Mouse (Mus musculus) liver, embryonic 12.5 days (tissue): ENCODE data around the gene Myl9. TPM values are rescaled to one million over a fixed set of nuclear protein-coding genes. Genes with fewer than 3 reads are reported as not detected.
A peak's percentile ranks its signal among the peaks of the same experiment; 100 is the strongest.
"Not testable (repeated sequence)": the region's sequence is repeated elsewhere in the genome, so short reads cannot be mapped to it uniquely, and the experiment has no call there.

Source experiments
- ATAC-seq: fragments of 200-750 bp; cut with Nextera tagmentation; 2 replicates; pipeline ENCODE4 v1.8.0; 2017; ENCODE audit warnings: moderate number of reproducible peaks, mild to moderate bottlenecking, moderate library complexity
- H3K27ac ChIP-seq: fragments of 300-500 bp; sonication (generic); 2 replicates; pipeline ENCODE4 v1.5.1; 2016; ENCODE audit warnings: mild to moderate bottlenecking
- H3K27me3 ChIP-seq: fragments of 300-500 bp; sonication (generic); replicated peaks from 2 replicates; pipeline ENCODE4 v1.6.1; 2016; ENCODE audit warnings: mild to moderate bottlenecking, moderate library complexity
- H3K36me3 ChIP-seq: fragments of 300-500 bp; sonication (generic); 2 replicates; pipeline ENCODE4 v1.6.1; 2016; ENCODE audit warnings: mild to moderate bottlenecking, moderate library complexity
- H3K4me1 ChIP-seq: fragments of 300-500 bp; sonication (generic); 2 replicates; pipeline ENCODE4 v1.6.1; 2016
- H3K4me2 ChIP-seq: fragments of 300-500 bp; sonication (generic); 2 replicates; pipeline ENCODE4 v1.6.1; 2016; ENCODE audit warnings: mild to moderate bottlenecking, moderate library complexity
- H3K4me3 ChIP-seq: fragments of 300-500 bp; sonication (generic); 2 replicates; pipeline ENCODE4 v1.5.1; 2016; ENCODE audit warnings: mild to moderate bottlenecking, moderate library complexity
- H3K9ac ChIP-seq: fragments of 300-500 bp; sonication (generic); 2 replicates; pipeline ENCODE4 v1.6.1; 2016; ENCODE audit warnings: mild to moderate bottlenecking, moderate library complexity
- H3K9me3 ChIP-seq: fragments of 300-500 bp; sonication (generic); replicated peaks from 2 replicates; pipeline ENCODE4 v1.6.1; 2016; ENCODE audit warnings: mild to moderate bottlenecking, moderate library complexity
- WGBS: fragments of 180-500 bp; shearing (Covaris S2); methylation state at CpG from one replicate; pipeline ENCODE4 v1.1.7; 2016; ENCODE audit not compliant: insufficient replicate concordance; 5-methylcytosine and 5-hydroxymethylcytosine counted together
- polyA plus RNA-seq: library from polyadenylated mRNA; unstranded; fragments of >200 nt; fragmentation: Nextera tagmentation; extraction: Ambion mirVana; gene quantifications from 2 replicates; pipeline ENCODE4 v1.2.1, GENCODE M21; 2016

Gene Myl9
- polyA plus RNA-seq, 1 experiment from 2014 or later = 76.1 TPM

DNA sequence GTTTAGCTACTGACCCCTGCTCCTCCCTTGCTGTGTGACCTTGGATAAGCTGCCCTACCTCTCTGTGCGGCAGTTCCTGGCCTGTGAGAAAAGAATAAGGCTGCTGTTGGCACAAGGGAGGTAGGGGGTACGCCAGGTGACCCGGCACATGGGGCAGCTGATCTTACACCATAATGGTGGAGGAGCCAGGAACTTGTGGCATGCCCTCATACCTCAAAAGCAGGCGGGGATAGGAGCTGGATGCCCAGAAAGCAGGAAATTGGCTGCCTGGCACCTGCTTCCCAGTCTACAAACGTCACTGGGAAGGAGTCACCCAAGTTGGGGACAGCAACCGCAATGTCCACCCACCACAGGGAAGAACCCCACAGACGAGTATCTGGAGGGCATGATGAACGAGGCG is 4.9 kb downstream of the Myl9 start:
- 64% methylated on average over 9 of the region's 9 CpGs for WGBS
- H3K27ac ChIP-seq = no peak overlapping the region

DNA sequence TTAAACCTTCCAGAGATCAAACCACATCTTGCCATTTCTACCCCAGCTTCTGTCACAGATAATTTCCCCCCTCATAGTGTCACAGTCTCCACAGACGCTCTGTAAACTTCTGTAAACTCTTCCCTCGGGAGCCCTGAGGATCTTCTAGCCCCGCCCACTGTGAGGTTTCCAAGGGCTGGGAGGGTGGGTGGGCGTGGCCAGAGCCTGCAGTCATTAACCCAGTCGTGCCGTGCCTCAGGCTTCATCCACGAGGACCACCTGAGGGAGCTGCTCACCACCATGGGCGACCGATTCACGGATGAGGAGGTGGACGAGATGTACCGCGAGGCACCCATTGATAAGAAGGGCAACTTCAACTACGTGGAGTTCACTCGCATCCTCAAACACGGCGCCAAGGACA is 5.5 kb downstream of the Myl9 start:
- peak overlapping the region; percentile 40 for H3K9ac ChIP-seq
- no peaks in the 10 kb centered on the region for H3K9me3 ChIP-seq
- H3K27ac ChIP-seq = peak overlapping the region; percentile 90
- H3K36me3 ChIP-seq = no peaks in the 10 kb centered on the region
- H3K27me3 ChIP-seq = peaks cover 22% of the 10 kb centered on the region
- peak overlapping the region; percentile 63 for H3K4me2 ChIP-seq
- peak overlapping the region; percentile 25 for H3K4me3 ChIP-seq
- 14% methylated on average over 17 of the region's 17 CpGs for WGBS
- peaks cover 87% of the 10 kb centered on the region for H3K4me1 ChIP-seq
- ATAC-seq = peak; percentile 28

More for the DNA sequence above, 4.9 kb downstream of the Myl9 start:
- Histone ChIP-seq H3K4me1 (peaks cover 93% of the 10 kb centered on the region), H3K4me2 (peak overlapping the region; percentile 63), H3K27me3 (peaks cover 28% of the 10 kb centered on the region), H3K36me3 (no peaks in the 10 kb centered on the region), H3K9me3 (no peaks in the 10 kb centered on the region), H3K4me3 (no peak overlapping the region), H3K9ac (no peak overlapping the region)
- ATAC-seq = no peak

DNA sequence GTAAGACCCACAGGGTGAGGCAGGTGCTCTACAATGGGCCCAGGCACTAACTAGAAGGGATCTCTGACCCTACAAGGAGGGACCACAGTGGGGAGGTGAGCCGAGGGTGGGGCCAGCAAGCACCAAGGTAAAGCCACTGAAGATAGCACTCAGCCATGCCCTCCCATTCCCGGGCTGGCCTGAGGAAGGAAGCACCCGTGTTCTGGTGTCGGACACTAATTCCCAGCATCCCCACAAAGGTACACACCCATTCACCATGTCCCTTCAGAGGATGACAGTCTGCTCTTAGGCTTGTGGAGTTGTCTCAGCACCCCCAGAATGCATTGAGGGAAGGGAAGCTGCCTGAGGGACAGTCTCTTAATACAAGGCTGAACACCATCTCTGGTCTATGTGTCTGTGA is 6.1 kb downstream of the Myl9 start:
- Histone ChIP-seq H3K4me1 (peaks cover 83% of the 10 kb centered on the region), H3K4me3 (peak overlapping the region; percentile 25; the same call in 1 of the 2 replicates), H3K4me2 (peak overlapping the region; percentile 63), H3K9ac (peak overlapping the region; percentile 40), H3K27me3 (peaks cover 17% of the 10 kb centered on the region; the same call in 1 of the 2 replicates), H3K9me3 (peaks cover 4% of the 10 kb centered on the region; the same call in 1 of the 2 replicates), H3K27ac (peak overlapping the region; percentile 90), H3K36me3 (no peaks in the 10 kb centered on the region)
- 43% methylated on average over 4 of the region's 4 CpGs for WGBS
- ATAC-seq = peak; percentile 21; the same call in 1 of the 2 replicates

DNA sequence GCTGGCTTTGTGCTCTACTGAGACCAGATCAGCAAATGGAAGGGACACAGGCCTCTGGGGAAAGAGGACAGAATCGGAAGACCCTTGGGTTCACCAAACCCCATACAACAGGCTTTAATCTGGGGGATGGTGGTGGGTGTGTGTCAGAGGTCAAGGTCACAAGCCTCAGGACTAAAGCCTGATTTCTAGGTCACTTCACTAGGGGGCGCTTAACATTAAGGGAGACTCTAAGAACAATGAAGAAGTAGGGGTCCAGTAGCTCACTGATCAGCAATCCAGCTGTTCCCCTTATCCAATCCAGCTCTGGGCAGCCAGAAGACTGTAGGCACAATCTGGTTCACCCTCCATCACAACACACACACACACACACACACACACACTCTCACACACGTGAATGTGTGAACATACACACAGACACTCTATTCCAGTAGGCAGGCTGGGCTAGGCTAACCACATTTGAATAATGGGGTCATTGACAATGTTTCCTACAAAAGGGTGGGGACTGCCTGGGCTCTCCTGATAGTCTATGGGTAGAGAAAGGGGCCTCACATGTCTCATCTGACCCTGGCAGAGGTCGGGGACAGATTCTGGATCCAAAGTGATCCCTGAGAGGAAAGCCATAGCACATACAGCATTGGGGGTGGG is 6.7 kb downstream of the Myl9 start:
- peak overlapping the region; percentile 63 for H3K4me2 ChIP-seq
- peak overlapping the region; percentile 90 for H3K27ac ChIP-seq
- 33% methylated on average over 4 of the region's 4 CpGs for WGBS
- peak overlapping the region; percentile 40 for H3K9ac ChIP-seq
- H3K4me3 ChIP-seq = no peak overlapping the region
- peaks cover 13% of the 10 kb centered on the region; the same call in 1 of the 2 replicates for H3K27me3 ChIP-seq
- peaks cover 8% of the 10 kb centered on the region; the same call in 1 of the 2 replicates for H3K9me3 ChIP-seq
- H3K36me3 ChIP-seq = no peaks in the 10 kb centered on the region
- H3K4me1 ChIP-seq = peaks cover 81% of the 10 kb centered on the region
- peak; percentile 75 for ATAC-seq

DNA sequence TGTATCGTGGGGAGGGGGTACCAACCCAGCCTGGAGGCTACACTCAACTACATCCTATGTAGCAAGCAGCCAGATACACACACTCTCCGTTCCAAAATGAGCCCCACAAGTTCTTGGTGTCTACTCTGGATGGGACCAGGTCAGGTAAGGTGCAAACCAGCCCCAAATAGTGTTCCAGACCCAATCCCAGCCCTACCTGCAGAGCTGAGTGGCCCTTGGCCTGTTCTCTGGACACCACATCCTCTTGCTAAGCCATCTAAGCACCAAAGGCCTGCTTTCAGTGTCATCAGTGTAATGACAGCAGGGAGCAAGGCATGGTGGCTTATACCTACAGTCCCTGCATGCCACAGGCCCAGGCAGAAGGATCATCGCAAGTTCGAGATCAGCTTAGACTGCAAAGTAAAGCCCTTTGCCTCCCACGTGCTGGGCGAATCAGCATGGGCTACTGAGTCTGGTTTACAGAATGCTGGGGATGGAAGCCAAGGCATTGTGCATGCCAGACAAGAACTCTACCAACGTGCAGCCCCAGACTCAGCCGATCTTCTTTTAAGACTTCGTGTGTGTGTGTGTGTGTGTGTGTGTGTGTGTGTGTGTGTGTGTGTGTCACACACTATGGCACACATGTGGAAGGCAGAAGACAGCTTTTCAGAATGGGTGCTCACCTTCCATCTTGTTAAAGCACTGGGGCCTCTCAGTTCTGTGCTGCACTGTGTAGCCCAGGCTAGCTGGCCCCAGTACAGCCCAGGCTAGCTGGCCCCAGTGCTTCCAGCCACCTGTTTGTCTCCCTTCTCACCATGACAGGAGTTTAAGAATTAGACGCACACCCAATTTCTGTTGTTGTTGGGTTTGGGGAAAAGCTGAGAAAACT is 7.5 kb downstream of the Myl9 start:
- Histone ChIP-seq H3K27ac (peak overlapping the region; percentile 90), H3K9me3 (peaks cover 8% of the 10 kb centered on the region; the same call in 1 of the 2 replicates), H3K27me3 (0 out of 2 replicates have a peak, but pooled peaks cover 9% of the 10 kb centered on the region), H3K4me1 (peaks cover 73% of the 10 kb centered on the region), H3K4me2 (peak overlapping the region; percentile 63), H3K9ac (peak overlapping the region; percentile 40), H3K36me3 (no peaks in the 10 kb centered on the region), H3K4me3 (no peak overlapping the region)
- ATAC-seq = peak; percentile 31
- 52% methylated on average over 10 of the region's 10 CpGs for WGBS

DNA sequence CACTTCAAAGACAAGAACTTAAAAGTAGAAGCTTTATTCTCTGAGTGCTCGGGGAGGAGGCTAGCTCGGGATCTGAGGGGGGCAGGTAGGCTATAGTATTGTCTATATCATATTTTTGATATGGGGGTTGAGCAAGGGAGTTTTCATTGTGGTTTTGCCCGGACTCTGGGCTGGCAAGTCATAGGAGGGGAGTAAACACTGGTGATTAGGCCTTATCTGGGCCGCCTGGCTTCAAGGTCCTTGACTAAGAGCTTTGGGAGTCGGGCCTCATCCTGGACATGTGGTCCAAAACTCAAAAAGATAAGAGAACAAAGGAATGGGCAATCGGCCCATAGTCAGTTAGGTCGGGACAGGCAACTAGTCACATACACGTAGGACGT is 8.1 kb downstream of the Myl9 start:
- peaks cover 8% of the 10 kb centered on the region; the same call in 1 of the 2 replicates for H3K9me3 ChIP-seq
- peaks cover 67% of the 10 kb centered on the region for H3K4me1 ChIP-seq
- H3K27me3 ChIP-seq = 0 out of 2 replicates have a peak, but pooled peaks cover 8% of the 10 kb centered on the region
- ATAC-seq = peak; percentile 86
- no peak overlapping the region for H3K4me3 ChIP-seq
- 7% methylated on average over 9 of the region's 9 CpGs for WGBS
- H3K36me3 ChIP-seq = no peaks in the 10 kb centered on the region
- H3K27ac ChIP-seq = peak overlapping the region; percentile 90
- peak overlapping the region; percentile 63 for H3K4me2 ChIP-seq
- peak overlapping the region; percentile 40; the same call in 1 of the 2 replicates for H3K9ac ChIP-seq

DNA sequence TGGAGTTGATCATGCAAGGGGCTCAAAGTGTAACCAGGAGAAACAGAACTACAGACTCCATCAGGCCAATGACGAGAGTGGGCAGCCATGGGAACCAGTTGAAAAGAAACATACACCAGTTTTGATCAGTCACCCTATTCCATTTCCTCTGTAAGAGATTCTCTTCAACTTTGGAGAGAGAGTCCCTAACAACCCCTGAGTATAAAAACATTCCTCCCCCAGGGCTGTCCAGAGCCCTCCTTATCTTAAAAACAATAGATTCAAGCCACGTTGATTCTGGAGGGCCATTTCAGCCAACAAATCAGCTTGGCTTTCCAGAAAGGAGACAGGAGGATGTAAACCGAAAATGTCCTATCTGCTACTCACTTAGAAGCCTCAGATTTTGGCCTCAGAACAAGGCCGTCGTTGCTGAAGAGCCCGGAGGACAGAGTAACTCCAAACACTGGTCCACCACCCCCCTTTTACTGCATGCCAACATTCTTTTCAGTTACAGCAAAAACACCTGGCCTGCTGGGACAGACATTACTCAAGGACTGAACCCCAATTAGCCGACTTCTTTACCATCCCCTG is 8.9 kb downstream of the Myl9 start:
- 0 out of 2 replicates have a peak, but pooled peaks cover under 1% of the 10 kb centered on the region for H3K27me3 ChIP-seq
- no peak overlapping the region for H3K9ac ChIP-seq
- H3K4me1 ChIP-seq = peaks cover 66% of the 10 kb centered on the region
- WGBS = 41% methylated on average over 7 of the region's 7 CpGs
- no peak for ATAC-seq
- peaks cover 8% of the 10 kb centered on the region; the same call in 1 of the 2 replicates for H3K9me3 ChIP-seq
- H3K4me2 ChIP-seq = peak overlapping the region; percentile 63
- H3K36me3 ChIP-seq = no peaks in the 10 kb centered on the region
- peak overlapping the region; percentile 90 for H3K27ac ChIP-seq
- no peak overlapping the region for H3K4me3 ChIP-seq

DNA sequence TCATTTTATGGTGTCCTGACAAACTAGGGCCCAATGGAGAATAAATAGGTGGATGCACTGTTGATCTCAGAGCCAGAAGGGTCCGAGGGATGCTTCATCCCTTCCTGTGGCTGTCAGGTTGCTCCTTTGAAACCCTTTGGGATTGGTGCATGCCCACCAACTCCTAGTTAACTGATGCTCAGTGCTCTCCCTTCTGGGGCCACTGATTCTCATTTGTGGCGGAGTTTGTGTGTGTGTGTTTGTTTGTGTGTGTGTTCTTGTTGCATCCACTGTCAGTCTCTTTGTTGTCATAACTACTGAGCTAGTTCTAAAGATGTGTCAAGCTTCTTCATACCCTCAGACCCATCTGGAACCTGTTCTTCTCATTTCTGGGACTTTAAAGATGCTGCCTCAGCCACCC is 9.7 kb downstream of the Myl9 start:
- no peak overlapping the region for H3K9ac ChIP-seq
- no peaks in the 10 kb centered on the region for H3K36me3 ChIP-seq
- WGBS = 90% methylated on average over 2 of the region's 2 CpGs
- H3K27me3 ChIP-seq = no peaks in the 10 kb centered on the region
- H3K4me3 ChIP-seq = no peak overlapping the region
- peaks cover 59% of the 10 kb centered on the region for H3K4me1 ChIP-seq
- no peak for ATAC-seq
- no peak overlapping the region for H3K4me2 ChIP-seq
- H3K9me3 ChIP-seq = peaks cover 8% of the 10 kb centered on the region; the same call in 1 of the 2 replicates
- H3K27ac ChIP-seq = peak overlapping the region; percentile 90; the same call in 1 of the 2 replicates

DNA sequence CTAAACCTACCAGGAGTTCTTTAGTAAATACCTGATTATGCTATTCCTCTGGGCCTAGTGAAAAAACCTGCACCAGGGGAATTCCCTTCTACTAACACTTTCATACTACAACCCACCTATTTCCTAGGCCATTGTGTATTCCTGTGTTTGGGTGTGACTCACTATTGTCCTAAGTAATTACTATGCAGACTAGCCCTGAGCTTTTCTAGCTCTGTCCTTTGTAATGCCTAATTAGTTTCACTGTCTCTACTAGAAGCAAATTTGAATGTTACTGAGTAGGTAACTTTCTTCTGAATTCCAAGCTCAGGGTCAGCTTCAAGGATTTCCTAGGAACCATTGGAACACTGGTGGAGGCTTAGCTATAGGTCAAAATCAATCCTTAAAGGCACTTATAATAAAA is 11.1 kb downstream of the Myl9 start:
- not testable (repeated sequence) for H3K4me2 ChIP-seq, H3K27ac ChIP-seq, H3K27me3 ChIP-seq, H3K9me3 ChIP-seq, ATAC-seq, H3K9ac ChIP-seq, H3K4me3 ChIP-seq, H3K36me3 ChIP-seq
- H3K4me1 ChIP-seq = peaks cover 44% of the 10 kb centered on the region

DNA sequence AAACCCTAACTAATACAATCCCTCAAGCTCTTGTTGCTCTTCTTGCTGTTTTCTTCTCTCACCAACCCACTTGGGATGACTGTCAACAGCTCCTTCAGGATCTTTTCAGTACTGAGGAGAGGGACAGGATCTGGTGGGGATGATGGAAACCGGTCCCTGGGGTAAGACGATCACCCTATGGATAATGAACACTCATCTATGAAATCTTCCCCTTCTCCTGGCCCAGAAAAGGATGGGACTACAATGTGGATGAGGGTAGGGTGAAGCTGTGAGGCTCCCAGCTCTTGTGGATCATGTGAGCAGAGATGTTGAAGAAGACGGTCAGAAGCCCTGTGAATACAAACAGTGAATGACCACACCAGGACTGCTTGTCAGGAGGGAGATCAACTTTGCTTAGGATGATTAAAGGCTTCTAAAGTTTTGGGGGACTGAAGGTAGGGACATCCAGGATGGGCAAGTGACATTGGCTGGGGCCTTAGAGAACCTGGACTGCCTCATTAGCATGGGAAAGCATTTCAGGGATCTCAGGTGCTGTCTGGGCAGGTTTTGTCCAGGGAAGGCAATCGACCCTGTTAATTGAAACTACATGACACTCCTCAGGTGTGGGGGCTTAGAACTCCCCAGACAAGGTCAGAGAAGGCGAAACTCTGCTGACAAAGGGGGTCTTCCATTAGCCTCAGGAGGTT is 12.0 kb downstream of the Myl9 start:
- no peak for ATAC-seq
- H3K27ac ChIP-seq = no peak overlapping the region
- H3K4me2 ChIP-seq = no peak overlapping the region
- no peaks in the 10 kb centered on the region for H3K27me3 ChIP-seq
- 82% methylated on average over 5 of the region's 5 CpGs for WGBS
- H3K4me1 ChIP-seq = peaks cover 35% of the 10 kb centered on the region
- no peaks in the 10 kb centered on the region for H3K36me3 ChIP-seq
- H3K9me3 ChIP-seq = peaks cover 10% of the 10 kb centered on the region; the same call in 1 of the 2 replicates
- H3K9ac ChIP-seq = no peak overlapping the region
- H3K4me3 ChIP-seq = no peak overlapping the region

DNA sequence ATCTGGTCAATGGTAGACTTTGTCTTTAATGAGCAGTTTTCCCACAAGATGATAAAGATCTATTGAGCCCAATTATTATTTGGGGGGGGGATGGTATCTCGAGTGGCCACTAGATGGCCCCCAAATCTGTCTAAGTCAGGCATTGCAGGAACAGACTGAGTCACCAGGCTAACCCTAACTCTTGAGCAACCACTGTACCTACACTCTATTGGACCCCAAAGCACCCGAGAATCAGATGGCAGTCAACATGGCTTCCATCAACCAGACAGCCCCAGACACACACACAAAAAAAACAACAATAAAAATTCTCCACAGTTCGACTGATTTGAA is 12.5 kb downstream of the Myl9 start:
- Histone ChIP-seq H3K27me3 (no peaks in the 10 kb centered on the region), H3K9ac (no peak overlapping the region), H3K36me3 (no peaks in the 10 kb centered on the region), H3K4me2 (no peak overlapping the region), H3K4me1 (peaks cover 30% of the 10 kb centered on the region), H3K9me3 (peaks cover 12% of the 10 kb centered on the region; the same call in 1 of the 2 replicates), H3K4me3 (no peak overlapping the region), H3K27ac (no peak overlapping the region)
- WGBS = 29% methylated on average over 3 of the region's 3 CpGs
- no peak for ATAC-seq
